Mouse (Mus musculus): ENCODE data around the gene Nqo2. TPM values are rescaled to one million over a fixed set of nuclear protein-coding genes. Genes with fewer than 3 reads are reported as not detected.
A peak's percentile ranks its signal among the peaks of the same experiment; 100 is the strongest.

The Nqo2 gene
- polyA plus RNA-seq, 1 experiment = 8.8 TPM

GRCm38 (mm10) chr13:34021998-34022397 is 57.5 kb downstream of the Nqo2 start:
- TF ChIP-seq POLR2A (IDR thresholded peaks at IDR 0.05; ENCODE audit: extremely low read depth, insufficient read depth, low read length) (no peak), CTCF (IDR thresholded peaks at IDR 0.05; ENCODE audit: extremely low read depth, insufficient read depth, low read length) (no peak)
- Histone ChIP-seq H3K4me1 (ENCODE audit: control insufficient read depth, insufficient read depth, low read length) (no peaks in the 10 kb centered on the region), H3K27ac (ENCODE audit: insufficient read depth, low read length) (no peak overlapping the region), H3K4me3 (ENCODE audit: insufficient read depth, low read length) (no peak overlapping the region)

GRCm38 (mm10) chr13:34032041-34032440 is 67.6 kb downstream of the Nqo2 start:
- TF ChIP-seq CTCF (IDR thresholded peaks at IDR 0.05; ENCODE audit: extremely low read depth, insufficient read depth, low read length) (no peak), POLR2A (IDR thresholded peaks at IDR 0.05; ENCODE audit: extremely low read depth, insufficient read depth, low read length) (no peak)
- Histone ChIP-seq H3K27ac (ENCODE audit: insufficient read depth, low read length) (no peak overlapping the region), H3K4me1 (ENCODE audit: control insufficient read depth, insufficient read depth, low read length) (peaks cover under 1% of the 10 kb centered on the region), H3K4me3 (ENCODE audit: insufficient read depth, low read length) (no peak overlapping the region)

GRCm38 (mm10) chr13:34035424-34035823 is 70.9 kb downstream of the Nqo2 start:
- TF ChIP-seq POLR2A (IDR thresholded peaks at IDR 0.05; ENCODE audit: extremely low read depth, insufficient read depth, low read length) (no peak), CTCF (IDR thresholded peaks at IDR 0.05; ENCODE audit: extremely low read depth, insufficient read depth, low read length) (no peak)

GRCm38 (mm10) chr13:34036726-34037125 is 72.2 kb downstream of the Nqo2 start:
- Histone ChIP-seq H3K27ac (ENCODE audit: insufficient read depth, low read length) (no peak overlapping the region), H3K4me3 (ENCODE audit: insufficient read depth, low read length) (no peak overlapping the region; the same call in 1 of the 2 replicates), H3K4me1 (ENCODE audit: control insufficient read depth, insufficient read depth, low read length) (peaks cover 3% of the 10 kb centered on the region)
- TF ChIP-seq POLR2A (IDR thresholded peaks at IDR 0.05; ENCODE audit: extremely low read depth, insufficient read depth, low read length) = no peak
- no peak for TF ChIP-seq CTCF (IDR thresholded peaks at IDR 0.05; ENCODE audit: extremely low read depth, insufficient read depth, low read length)

More at GRCm38 (mm10) chr13:34035424-34035823, 70.9 kb downstream of the Nqo2 start:
- Histone ChIP-seq H3K4me1 (ENCODE audit: control insufficient read depth, insufficient read depth, low read length) (peaks cover 3% of the 10 kb centered on the region), H3K4me3 (ENCODE audit: insufficient read depth, low read length) (no peak overlapping the region), H3K27ac (ENCODE audit: insufficient read depth, low read length) (no peak overlapping the region)

- Histone ChIP-seq H3K4me3 (ENCODE audit: insufficient read depth, low read length) (peak within 1 kb of the TSS; percentile 72), H3K27ac (ENCODE audit: insufficient read depth, low read length) (peak within 1 kb of the TSS; percentile 42), H3K4me1 (ENCODE audit: control insufficient read depth, insufficient read depth, low read length) (peaks cover 3% of the 10 kb centered on the region)
- TF ChIP-seq POLR2A (IDR thresholded peaks at IDR 0.05; ENCODE audit: extremely low read depth, insufficient read depth, low read length) = peak; percentile 88
- TF ChIP-seq CTCF (IDR thresholded peaks at IDR 0.05; ENCODE audit: extremely low read depth, insufficient read depth, low read length) = no peak
Measured at GRCm38 (mm10) chr13:34037172-34038055, 72.9 kb downstream of the Nqo2 start, which contains the start of gene Bphl. TSS of gene Bphl (plus strand) at chr13:34037597.

- Histone ChIP-seq H3K4me1 (ENCODE audit: control insufficient read depth, insufficient read depth, low read length) (peaks cover 3% of the 10 kb centered on the region), H3K4me3 (ENCODE audit: insufficient read depth, low read length) (peak overlapping the region; percentile 72), H3K27ac (ENCODE audit: insufficient read depth, low read length) (no peak overlapping the region; the same call in 1 of the 2 replicates)
- TF ChIP-seq CTCF (IDR thresholded peaks at IDR 0.05; ENCODE audit: extremely low read depth, insufficient read depth, low read length) (no peak), POLR2A (IDR thresholded peaks at IDR 0.05; ENCODE audit: extremely low read depth, insufficient read depth, low read length) (no peak)
Measured at GRCm38 (mm10) chr13:34038056-34038432, 73.6 kb downstream of the Nqo2 start.

Other genes with a start within 250 kb of the Nqo2 start
- not detected in 2 replicates for gene Serpinb6e, start 121.3 kb upstream of the Nqo2 start, polyA plus RNA-seq (2012; rRNA removed)
- 0.28 and 0.44 TPM in 2 replicates for gene Serpinb6c, start 59.0 kb upstream of the Nqo2 start, polyA plus RNA-seq (2012; rRNA removed)
- 2.8 and 3.2 TPM in 2 replicates for gene Ripk1, start 37.7 kb downstream of the Nqo2 start, polyA plus RNA-seq (2012; rRNA removed)
- 47.0 and 50.5 TPM in 2 replicates for gene Serpinb6a, start 38.1 kb downstream of the Nqo2 start, polyA plus RNA-seq (2012; rRNA removed)
- gene Bphl, start 72.9 kb downstream of the Nqo2 start, polyA plus RNA-seq (2012; rRNA removed) = 51.4 and 54.0 TPM in 2 replicates
- 1,313 and 1,351 TPM in 2 replicates for gene Tubb2a, start 113.3 kb downstream of the Nqo2 start, polyA plus RNA-seq (2012; rRNA removed)
- 264 and 334 TPM in 2 replicates for gene Tubb2b, start 165.8 kb downstream of the Nqo2 start, polyA plus RNA-seq (2012; rRNA removed)
- 37.3 and 42.2 TPM in 2 replicates for gene Psmg4, start 198.3 kb downstream of the Nqo2 start, polyA plus RNA-seq (2012; rRNA removed)

All from cortical plate, adult 2 months (tissue).